Mouse (Mus musculus): ENCODE measurements around the gene Lyg1.

Gene Lyg1

DNA sequence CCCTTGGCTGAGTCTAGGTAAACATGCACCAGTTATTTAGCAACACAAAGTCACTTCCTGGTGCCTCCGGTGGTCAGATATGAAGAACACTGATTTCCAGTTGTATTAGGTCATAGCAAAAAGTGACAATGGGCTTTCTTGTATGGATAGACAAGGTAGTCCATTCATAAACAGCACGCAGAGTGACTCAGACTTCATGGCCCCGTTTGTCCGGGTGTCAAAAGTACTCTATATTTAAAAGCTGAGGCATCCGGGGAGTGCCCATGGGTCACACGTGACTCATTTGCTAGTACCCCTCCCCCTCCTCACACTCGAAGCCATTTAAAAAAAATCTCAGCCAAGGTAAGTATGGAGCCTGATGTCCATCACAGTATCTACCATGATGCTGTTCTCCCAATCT is 2.8 kb downstream of the Lyg1 start:
- DNase-seq (ENCODE audit: low read depth, low spot score) = no peak

DNA sequence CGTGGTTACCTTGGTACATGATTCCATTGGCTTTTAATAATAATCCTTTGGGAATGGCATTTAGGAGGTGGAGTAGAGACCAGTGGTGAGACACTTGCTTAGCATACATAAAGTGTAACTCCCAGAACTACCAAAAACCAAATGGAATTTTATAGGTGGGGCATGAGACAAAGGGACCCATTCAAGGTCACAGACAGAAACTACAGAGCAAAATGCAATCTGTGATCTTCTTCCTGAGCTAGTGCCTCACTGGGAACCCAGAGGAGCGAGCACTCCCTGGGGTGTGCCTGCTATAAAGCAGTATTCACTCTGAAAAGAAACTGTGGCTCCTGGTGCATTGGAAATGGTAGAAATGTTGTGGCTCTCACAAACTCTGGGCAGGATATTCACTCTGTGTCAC is 8.7 kb downstream of the Lyg1 start:
- DNase-seq (ENCODE audit: low read depth, low spot score) = no peak

DNA sequence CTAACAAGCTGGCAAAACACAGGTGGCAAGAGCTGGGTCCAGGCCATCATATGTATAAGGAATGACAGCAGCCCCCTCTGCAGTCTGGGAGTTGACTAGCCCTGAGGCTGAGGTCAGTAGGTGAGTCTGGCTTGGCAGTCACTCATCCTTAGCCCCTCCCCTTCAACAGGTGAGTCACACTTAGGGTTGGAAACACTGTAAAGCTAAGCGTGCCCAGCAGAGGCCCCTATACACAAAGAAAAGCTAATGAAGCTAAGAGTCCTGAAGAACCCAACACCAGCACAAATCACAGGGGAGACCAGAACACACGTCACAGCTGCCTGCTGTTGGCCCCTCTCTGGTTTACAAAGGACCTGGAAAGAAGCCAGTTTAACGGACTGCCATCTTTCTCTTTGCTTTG is 25.8 kb downstream of the Lyg1 start:
- no peak for DNase-seq (ENCODE audit: low read depth, low spot score)

DNA sequence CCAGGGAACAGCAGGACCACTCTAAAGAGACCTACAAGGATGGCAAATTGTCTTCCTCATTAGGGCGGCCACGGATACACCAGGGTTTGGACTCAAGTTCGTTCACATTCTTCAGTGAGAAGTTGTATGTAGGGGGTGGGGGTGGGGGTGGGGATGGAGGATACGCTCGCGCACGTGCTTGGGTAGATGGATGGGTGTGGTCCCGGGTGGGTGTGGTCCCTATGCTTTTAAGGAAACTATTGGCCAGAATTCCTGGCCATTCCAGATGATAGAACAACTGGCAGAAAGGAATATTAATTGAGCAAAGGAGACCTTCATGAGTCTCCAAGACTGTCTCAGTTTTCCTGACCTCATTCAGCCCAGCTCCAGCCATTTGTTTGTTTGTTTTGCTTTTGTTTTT is 31.6 kb downstream of the Lyg1 start:
- DNase-seq (ENCODE audit: low read depth, low spot score) = no peak

DNA sequence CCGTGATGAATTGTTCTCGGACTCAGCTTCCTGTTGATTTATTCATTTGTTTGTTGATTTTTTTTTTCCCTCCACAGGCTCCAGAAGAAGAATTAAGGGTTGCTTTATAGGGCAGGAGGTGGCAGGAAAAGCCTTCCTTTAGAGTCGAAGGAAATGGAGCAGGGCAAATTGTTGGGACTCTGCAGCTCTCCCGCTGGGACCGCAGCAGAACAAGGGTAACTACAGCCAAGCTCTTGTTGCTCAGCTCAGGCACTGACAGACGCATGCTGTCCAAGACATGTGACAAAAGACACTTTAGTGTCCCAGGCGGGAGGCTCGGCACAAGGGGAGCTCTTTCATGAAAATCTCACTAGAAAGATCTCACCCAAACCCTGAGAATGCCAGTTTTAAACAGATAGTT is 35.0 kb downstream of the Lyg1 start:
- DNase-seq (ENCODE audit: low read depth, low spot score) = no peak

DNA sequence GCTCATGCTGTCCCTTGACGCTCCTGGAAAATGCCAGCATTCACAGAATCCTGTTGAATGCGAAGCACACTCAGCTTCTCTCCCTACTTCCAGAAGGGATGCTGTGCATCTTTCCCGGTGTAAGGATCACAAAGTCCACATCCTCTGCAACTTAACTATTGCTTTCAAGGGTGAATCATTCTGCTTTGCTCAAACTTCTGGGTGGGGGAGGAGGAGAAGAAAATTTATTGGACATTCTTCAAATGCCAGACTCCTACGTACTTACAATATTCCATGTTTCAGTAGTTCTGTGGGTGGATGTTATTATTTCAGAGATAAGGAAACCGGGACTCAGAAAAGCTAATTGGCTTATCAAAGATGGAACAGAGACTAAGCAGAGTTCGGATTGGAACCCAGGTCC is 39.5 kb downstream of the Lyg1 start:
- no peak for DNase-seq (ENCODE audit: low read depth, low spot score)

DNA sequence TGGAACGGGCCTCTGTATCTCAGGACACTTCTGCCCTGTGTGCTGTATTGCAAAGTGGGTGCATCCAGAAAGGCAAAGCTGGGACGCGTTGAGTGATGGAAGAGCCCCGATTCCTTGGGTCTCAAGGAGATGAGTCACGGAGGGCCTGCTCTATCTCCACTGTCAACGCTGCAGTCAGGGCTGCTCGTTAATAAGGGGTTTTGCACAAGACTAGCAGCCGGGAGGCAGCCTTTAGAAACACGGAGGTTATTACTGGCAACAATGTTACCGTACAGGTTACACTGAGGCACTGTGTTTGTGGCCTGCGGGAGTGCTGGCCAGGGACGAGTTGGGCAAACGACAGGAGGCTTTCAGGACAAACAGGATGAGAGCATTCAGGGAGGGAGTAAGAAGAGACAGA is 39.9 kb downstream of the Lyg1 start:
- no peak for DNase-seq (ENCODE audit: low read depth, low spot score)

DNA sequence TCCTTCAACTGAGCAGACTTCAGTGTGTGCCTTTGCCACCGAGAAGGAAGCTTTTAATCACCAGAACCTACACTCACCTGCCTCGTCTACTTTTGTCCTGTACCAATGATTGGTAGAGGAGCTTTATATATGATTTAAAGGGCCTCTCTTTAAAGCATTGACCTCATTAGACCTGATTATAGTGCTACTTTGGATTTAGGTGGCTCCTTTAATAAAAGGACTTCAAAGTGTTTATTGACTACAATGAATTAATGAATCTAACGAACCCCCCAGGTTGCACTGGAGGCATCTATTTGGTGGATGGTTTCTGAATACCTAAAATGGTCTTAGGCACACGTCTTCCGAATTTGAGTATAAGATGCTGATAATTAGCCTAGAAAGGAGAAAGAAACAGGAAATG is 41.2 kb downstream of the Lyg1 start, which contains the start of gene Lyg2:
Gene Lyg2 (minus strand): TSS at position 101 of the 400 bp plus-strand sequence.
- DNase-seq (ENCODE audit: low read depth, low spot score) = no peak

DNA sequence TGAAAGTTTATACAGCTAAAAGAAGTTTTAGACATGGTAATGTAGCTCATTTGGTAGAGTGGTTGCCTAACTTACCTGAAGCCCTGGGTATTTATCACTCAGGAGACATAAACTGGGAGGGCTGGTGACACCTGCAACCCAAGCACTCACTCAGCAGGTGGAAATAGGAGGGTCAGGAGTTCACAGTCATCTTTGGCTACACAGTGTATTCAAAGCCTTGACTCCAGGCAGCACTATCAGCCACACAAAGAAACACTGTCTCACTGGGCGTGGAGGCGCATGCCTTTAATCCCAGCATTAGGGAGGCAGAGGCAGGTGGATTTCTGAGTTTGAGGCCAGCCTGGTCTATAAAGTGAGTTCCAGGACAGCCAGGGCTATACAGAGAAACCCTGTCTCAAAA is 44.8 kb downstream of the Lyg1 start:
- no peak for DNase-seq (ENCODE audit: low read depth, low spot score)

DNA sequence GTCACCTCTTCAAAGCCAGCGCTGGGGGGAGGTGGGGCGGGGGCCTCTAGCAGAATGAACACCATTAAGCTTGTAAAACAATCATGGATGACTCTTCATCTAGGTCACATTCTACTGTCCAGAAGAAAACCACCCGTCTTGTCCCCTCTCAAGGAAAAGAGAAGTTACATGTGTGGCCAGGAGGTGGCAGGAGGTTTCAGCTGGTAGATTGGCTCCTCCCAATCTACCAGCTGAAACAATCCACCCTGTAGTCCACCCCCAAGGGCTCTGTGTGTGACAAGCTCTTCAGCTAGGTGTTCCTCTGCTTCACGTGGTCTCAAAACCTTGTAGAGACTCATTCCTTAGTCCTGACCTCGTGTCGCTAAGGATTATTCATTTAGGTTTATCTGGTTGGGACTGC is 54.4 kb downstream of the Lyg1 start:
- no peak for DNase-seq (ENCODE audit: low read depth, low spot score)

DNA sequence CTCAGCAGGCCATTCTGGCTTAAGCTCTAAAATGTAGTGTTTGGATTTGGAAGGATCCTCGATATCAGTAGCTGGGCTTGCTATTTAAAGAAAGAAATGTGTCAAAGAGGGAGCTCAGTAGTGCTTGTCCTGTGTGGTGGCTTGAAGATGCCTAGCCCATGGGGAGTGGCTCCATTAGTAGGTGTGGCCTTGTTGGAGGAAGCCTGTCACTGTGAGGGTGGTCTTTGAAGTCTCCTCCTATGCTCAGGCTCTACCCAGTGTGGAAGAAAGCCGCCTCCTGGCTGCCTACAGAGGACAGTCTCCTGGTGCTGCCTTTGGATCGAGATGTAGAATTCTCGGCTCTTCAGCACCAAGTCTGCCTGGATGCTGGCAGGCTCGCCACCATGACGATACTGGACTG is 57.3 kb downstream of the Lyg1 start:
- no peak for DNase-seq (ENCODE audit: low read depth, low spot score)

DNA sequence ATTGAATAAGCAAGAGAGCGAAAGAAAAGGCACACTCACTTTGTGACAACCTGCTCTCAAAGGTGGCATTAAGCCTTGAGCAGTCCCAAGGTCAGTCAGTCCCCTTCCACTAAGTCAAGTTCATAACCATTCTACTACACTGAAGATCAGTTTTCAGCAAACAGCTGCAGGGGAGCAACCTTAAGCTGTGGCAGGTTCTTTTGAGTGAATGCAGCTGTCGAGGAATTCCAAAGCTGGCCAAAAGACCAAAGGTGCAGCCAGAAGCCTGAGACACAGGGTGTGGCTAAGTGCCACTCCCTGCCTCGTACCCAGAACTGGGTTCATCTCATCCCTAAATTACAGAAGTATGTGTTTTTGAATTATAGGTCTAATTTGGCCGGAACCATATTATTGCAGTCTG is 57.7 kb downstream of the Lyg1 start:
- DNase-seq (ENCODE audit: low read depth, low spot score) = no peak

Measured in retina, adult 2 months (tissue).